Mouse (Mus musculus) forebrain, embryonic 12.5 days (tissue): ENCODE data around the gene Derl3. TPM values are rescaled to one million over a fixed set of nuclear protein-coding genes. Genes with fewer than 3 reads are reported as not detected.
A peak's percentile ranks its signal among the peaks of the same experiment; 100 is the strongest.

Experiments
- ATAC-seq: fragments of 200-750 bp; cut with Nextera tagmentation; 2 replicates; pipeline ENCODE4 v1.8.0; 2017; ENCODE audit warnings: moderate TSS enrichment; ENCODE audit not compliant: low FRiP score
- H3K27ac ChIP-seq: fragments of 300-500 bp; sonication (generic); 2 replicates; pipeline ENCODE4 v1.5.1; 2016; ENCODE audit warnings: mild to moderate bottlenecking
- H3K27me3 ChIP-seq: fragments of 300-500 bp; sonication (generic); 2 replicates; pipeline ENCODE4 v1.6.1; 2016; ENCODE audit warnings: mild to moderate bottlenecking
- H3K36me3 ChIP-seq: fragments of 300-500 bp; sonication (generic); replicated peaks from 2 replicates; pipeline ENCODE4 v1.6.1; 2016; ENCODE audit warnings: mild to moderate bottlenecking
- H3K4me1 ChIP-seq: fragments of 300-500 bp; sonication (generic); 2 replicates; pipeline ENCODE4 v1.6.1; 2016
- H3K4me2 ChIP-seq: fragments of 300-500 bp; sonication (generic); 2 replicates; pipeline ENCODE4 v1.6.1; 2016; ENCODE audit warnings: mild to moderate bottlenecking, moderate library complexity
- H3K4me3 ChIP-seq: fragments of 300-500 bp; sonication (generic); replicated peaks from 2 replicates; pipeline ENCODE4 v1.5.1; 2016; ENCODE audit warnings: mild to moderate bottlenecking
- H3K9ac ChIP-seq: fragments of 300-500 bp; sonication (generic); 2 replicates; pipeline ENCODE4 v1.6.1; 2016; ENCODE audit warnings: mild to moderate bottlenecking
- H3K9me3 ChIP-seq: fragments of 300-500 bp; sonication (generic); 2 replicates; pipeline ENCODE4 v1.6.1; 2016
- WGBS: fragments of 180-500 bp; shearing (Covaris S2); methylation state at CpG from one replicate; pipeline ENCODE4 v1.1.7; 2016; 5-methylcytosine and 5-hydroxymethylcytosine counted together
- polyA plus RNA-seq: library from polyadenylated mRNA; unstranded; fragments of >200 nt; fragmentation: Nextera tagmentation; extraction: Ambion mirVana; gene quantifications from 2 replicates; pipeline ENCODE4 v1.2.1, GENCODE M21; 2016

Derl3 gene
- polyA plus RNA-seq, 1 experiment from 2014 or later, result 3.1 TPM

DNA sequence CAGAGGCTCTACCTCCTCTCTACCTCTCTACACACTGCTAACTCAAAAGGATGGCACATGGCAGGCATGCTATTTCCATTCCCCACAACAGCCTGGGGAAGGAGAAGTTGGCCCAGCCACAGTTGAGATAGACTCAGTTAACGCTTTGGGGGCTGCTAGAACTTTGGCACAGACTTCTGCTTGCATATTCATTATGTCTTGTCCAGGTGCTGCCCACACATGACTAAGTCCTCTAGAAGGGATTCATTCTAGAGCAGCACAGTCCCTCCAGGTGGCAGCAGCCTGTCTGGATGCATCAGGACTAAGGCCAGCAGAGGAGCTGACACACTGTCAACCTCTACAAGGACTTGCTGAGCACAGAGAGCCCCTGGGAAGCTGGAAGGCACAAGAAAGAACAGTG is 3.0 kb downstream of the Derl3 start:
- H3K9me3 ChIP-seq, result no peaks in the 10 kb centered on the region
- H3K36me3 ChIP-seq, result peaks cover 70% of the 10 kb centered on the region
- H3K4me2 ChIP-seq, result no peak overlapping the region
- H3K27me3 ChIP-seq, result no peaks in the 10 kb centered on the region
- no peak overlapping the region for H3K9ac ChIP-seq
- H3K4me1 ChIP-seq, result peaks cover 12% of the 10 kb centered on the region
- ATAC-seq, result no peak
- H3K27ac ChIP-seq, result no peak overlapping the region
- H3K4me3 ChIP-seq, result no peak overlapping the region
- 93% methylated on average over 1 of the region's 1 CpGs for WGBS

GRCm38 (mm10) chr10:75897373-75897772 is 4.2 kb downstream of the Derl3 start:
- no peak for ATAC-seq
- WGBS, result 43% methylated on average over 6 of the region's 6 CpGs
- Histone ChIP-seq H3K4me2 (no peak overlapping the region), H3K4me3 (no peak overlapping the region), H3K27me3 (no peaks in the 10 kb centered on the region), H3K36me3 (peaks cover 82% of the 10 kb centered on the region), H3K9ac (no peak overlapping the region), H3K4me1 (peaks cover 12% of the 10 kb centered on the region), H3K9me3 (no peaks in the 10 kb centered on the region), H3K27ac (no peak overlapping the region)

DNA sequence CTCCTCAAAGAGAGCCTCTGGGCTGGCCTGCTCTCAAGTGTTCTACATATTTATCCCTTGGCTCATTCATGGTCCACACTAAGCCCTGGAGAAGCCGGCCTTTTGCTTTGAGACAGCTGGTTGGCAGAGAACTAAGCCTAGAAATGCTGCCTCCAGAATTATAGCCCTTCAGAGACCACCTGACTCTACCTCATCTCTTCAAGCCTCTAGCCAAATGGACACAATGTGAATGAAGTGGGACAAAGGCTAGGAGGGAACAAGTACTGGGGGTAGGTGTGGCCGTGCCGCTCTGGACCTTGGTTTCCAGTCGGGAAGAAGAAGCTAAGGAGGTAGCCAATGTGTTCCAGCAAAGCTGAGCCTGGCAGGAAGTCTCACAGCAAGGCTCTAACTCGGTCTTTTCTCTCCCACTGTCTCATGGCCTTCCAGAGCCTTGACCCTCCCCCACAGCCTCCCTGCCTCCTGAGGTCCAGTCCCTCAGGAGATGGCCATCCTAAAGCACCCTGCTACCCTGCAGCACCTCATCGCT is 4.9 kb downstream of the Derl3 start:
- Histone ChIP-seq H3K4me3 (no peak overlapping the region), H3K27ac (no peak overlapping the region), H3K36me3 (peaks cover 89% of the 10 kb centered on the region), H3K4me2 (no peak overlapping the region), H3K9me3 (no peaks in the 10 kb centered on the region), H3K27me3 (no peaks in the 10 kb centered on the region), H3K4me1 (peaks cover 10% of the 10 kb centered on the region), H3K9ac (no peak overlapping the region)
- 74% methylated on average over 6 of the region's 6 CpGs for WGBS
- ATAC-seq, result no peak

GRCm38 (mm10) chr10:75898846-75899245 is 5.6 kb downstream of the Derl3 start:
- Histone ChIP-seq H3K36me3 (peaks cover 94% of the 10 kb centered on the region), H3K27ac (no peak overlapping the region)

DNA sequence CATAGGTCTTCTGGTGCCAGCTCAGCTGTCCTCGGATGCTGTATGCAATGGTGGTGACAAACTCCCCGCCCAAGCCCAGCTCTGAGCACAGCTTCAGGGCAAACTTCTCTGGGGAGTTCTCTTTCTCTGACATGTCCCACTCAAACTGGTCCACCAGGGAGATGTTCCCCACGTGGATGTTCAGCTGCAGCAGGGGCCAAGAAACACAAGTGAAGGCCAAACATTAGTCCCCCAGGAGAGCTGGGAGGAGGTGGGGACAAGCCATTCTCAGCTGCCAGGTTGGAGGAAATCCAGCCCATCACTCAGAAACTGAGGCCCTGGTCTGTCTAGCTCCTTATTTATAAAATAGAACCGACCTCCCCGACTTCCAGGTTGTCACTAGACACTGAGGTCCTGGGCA is 11.2 kb downstream of the Derl3 start:
- H3K4me2 ChIP-seq, result no peak overlapping the region
- H3K27ac ChIP-seq, result no peak overlapping the region
- 95% methylated on average over 5 of the region's 5 CpGs for WGBS
- H3K36me3 ChIP-seq, result peaks cover 96% of the 10 kb centered on the region
- H3K4me1 ChIP-seq, result no peaks in the 10 kb centered on the region
- H3K9ac ChIP-seq, result no peak overlapping the region
- no peaks in the 10 kb centered on the region for H3K9me3 ChIP-seq
- no peak for ATAC-seq
- no peaks in the 10 kb centered on the region for H3K27me3 ChIP-seq
- H3K4me3 ChIP-seq, result no peak overlapping the region

More at GRCm38 (mm10) chr10:75898846-75899245, 5.6 kb downstream of the Derl3 start:
- no peak for ATAC-seq
- 73% methylated on average over 3 of the region's 3 CpGs for WGBS
- Histone ChIP-seq H3K27me3 (no peaks in the 10 kb centered on the region), H3K9me3 (no peaks in the 10 kb centered on the region), H3K4me2 (no peak overlapping the region), H3K9ac (no peak overlapping the region), H3K4me3 (no peak overlapping the region), H3K4me1 (peaks cover 3% of the 10 kb centered on the region)

DNA sequence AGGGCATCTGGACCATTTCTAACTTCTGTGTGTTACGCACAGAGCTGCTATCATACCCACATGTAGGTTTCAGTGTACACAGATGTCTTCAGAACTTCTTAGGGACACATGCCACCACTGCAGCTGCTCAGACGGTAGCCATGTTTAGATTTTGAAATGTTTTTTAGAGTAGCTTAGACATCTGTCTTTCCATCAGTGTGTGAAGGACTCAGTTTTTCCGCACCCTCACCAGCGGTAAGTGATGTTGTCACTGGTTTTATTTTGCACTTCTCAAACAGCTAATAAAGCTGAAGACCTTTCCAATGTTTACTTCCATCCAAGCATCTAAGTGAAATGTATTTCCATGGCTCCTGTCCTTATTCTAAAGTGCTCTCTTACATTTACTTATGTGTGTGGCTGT is 13.7 kb downstream of the Derl3 start:
- Histone ChIP-seq H3K9ac (no peak overlapping the region), H3K4me1 (no peaks in the 10 kb centered on the region), H3K27me3 (no peaks in the 10 kb centered on the region), H3K27ac (no peak overlapping the region), H3K9me3 (no peaks in the 10 kb centered on the region), H3K4me2 (no peak overlapping the region), H3K4me3 (no peak overlapping the region), H3K36me3 (peaks cover 94% of the 10 kb centered on the region)
- no peak for ATAC-seq
- 91% methylated on average over 4 of the region's 4 CpGs for WGBS

DNA sequence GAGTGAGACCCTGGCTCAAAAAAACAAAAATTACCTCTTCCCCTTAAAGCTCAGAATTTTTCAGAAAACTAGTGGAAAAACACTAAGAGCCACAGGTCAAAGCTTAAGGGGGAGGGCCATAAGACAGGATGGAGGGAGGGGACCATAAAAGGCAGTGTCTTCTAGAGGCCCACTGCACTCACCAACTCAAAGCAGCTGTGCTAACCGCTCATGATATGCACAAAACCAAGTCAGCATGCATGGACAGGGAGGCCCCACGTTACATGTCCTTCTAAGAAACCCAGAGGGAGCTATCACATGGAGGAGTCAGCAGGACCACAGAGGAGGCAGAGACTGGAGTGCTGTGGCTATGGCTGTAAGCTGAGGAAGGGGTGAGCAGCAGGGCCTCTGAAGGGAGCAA is 17.5 kb downstream of the Derl3 start:
- Histone ChIP-seq H3K27ac (no peak overlapping the region), H3K9ac (no peak overlapping the region), H3K27me3 (no peaks in the 10 kb centered on the region), H3K4me3 (no peak overlapping the region), H3K4me1 (no peaks in the 10 kb centered on the region), H3K4me2 (no peak overlapping the region), H3K36me3 (peaks cover 83% of the 10 kb centered on the region), H3K9me3 (no peaks in the 10 kb centered on the region)
- ATAC-seq, result no peak
- 86% methylated on average over 2 of the region's 2 CpGs for WGBS

- Histone ChIP-seq H3K27ac (no peak overlapping the region), H3K9ac (no peak overlapping the region), H3K4me2 (no peak overlapping the region), H3K4me3 (no peak overlapping the region), H3K27me3 (no peaks in the 10 kb centered on the region), H3K36me3 (peaks cover 80% of the 10 kb centered on the region), H3K9me3 (no peaks in the 10 kb centered on the region), H3K4me1 (peaks cover 2% of the 10 kb centered on the region)
- ATAC-seq, result no peak
- 79% methylated on average over 6 of the region's 6 CpGs for WGBS
Observed at GRCm38 (mm10) chr10:75913013-75913589, 19.9 kb downstream of the Derl3 start.

DNA sequence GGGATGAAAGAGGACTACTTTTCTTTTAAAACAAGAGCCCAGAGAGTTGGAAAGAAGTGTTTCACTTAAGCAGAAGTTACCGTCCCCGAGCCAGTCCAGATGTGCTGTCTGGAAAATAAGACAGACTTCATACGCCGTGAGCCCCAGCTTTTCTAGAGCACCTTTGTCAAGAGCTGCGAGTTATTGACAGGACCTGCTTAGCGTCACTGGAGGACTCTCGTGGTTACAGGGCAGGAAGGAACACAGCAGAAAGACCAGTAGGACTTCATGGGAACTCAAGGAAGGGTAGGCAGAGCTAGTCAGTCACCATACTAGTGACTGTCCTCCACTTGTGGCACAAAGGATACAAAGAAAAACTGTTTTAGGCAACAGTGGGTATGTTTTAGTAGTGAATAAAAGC is 22.3 kb downstream of the Derl3 start:
- no peak for ATAC-seq
- peaks cover 25% of the 10 kb centered on the region for H3K4me1 ChIP-seq
- no peak overlapping the region for H3K27ac ChIP-seq
- H3K36me3 ChIP-seq, result peaks cover 68% of the 10 kb centered on the region
- no peak overlapping the region for H3K4me2 ChIP-seq
- 92% methylated on average over 7 of the region's 7 CpGs for WGBS
- no peaks in the 10 kb centered on the region for H3K27me3 ChIP-seq
- no peak overlapping the region for H3K9ac ChIP-seq
- no peaks in the 10 kb centered on the region for H3K9me3 ChIP-seq
- H3K4me3 ChIP-seq, result no peak overlapping the region

DNA sequence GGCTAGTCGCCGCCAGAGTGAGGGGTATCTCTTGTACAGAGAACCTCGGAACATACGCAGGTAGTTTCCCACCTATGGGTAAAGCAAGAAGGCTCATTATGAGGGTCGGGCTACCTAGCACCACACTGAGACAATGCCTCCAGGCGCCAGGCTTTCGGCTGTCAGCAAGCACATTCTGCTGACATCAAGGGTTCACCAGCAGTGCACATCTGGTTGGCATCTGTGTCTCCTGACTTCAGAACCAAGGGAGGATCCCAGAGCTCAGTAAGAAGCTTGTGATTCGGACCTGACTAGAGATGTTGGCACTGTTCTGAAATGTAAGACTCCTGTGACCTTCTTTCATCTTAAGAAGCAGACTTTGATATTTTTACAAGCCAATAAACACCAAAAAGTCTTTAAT is 23.6 kb downstream of the Derl3 start:
- no peak overlapping the region for H3K9ac ChIP-seq
- no peak overlapping the region for H3K4me3 ChIP-seq
- no peaks in the 10 kb centered on the region for H3K9me3 ChIP-seq
- H3K27me3 ChIP-seq, result no peaks in the 10 kb centered on the region
- H3K27ac ChIP-seq, result no peak overlapping the region
- peaks cover 56% of the 10 kb centered on the region for H3K36me3 ChIP-seq
- ATAC-seq, result no peak
- WGBS, result 88% methylated on average over 8 of the region's 8 CpGs
- H3K4me2 ChIP-seq, result no peak overlapping the region
- peaks cover 28% of the 10 kb centered on the region for H3K4me1 ChIP-seq

- Histone ChIP-seq H3K4me2 (peak overlapping the region; percentile 0; the same call in 1 of the 2 replicates), H3K9me3 (no peaks in the 10 kb centered on the region), H3K9ac (no peak overlapping the region), H3K4me3 (no peak overlapping the region), H3K4me1 (peaks cover 39% of the 10 kb centered on the region), H3K27ac (no peak overlapping the region), H3K36me3 (peaks cover 48% of the 10 kb centered on the region), H3K27me3 (no peaks in the 10 kb centered on the region)
- ATAC-seq, result no peak
- 89% methylated on average over 5 of the region's 5 CpGs for WGBS
Observed at GRCm38 (mm10) chr10:75919026-75919425, 25.8 kb downstream of the Derl3 start.

DNA sequence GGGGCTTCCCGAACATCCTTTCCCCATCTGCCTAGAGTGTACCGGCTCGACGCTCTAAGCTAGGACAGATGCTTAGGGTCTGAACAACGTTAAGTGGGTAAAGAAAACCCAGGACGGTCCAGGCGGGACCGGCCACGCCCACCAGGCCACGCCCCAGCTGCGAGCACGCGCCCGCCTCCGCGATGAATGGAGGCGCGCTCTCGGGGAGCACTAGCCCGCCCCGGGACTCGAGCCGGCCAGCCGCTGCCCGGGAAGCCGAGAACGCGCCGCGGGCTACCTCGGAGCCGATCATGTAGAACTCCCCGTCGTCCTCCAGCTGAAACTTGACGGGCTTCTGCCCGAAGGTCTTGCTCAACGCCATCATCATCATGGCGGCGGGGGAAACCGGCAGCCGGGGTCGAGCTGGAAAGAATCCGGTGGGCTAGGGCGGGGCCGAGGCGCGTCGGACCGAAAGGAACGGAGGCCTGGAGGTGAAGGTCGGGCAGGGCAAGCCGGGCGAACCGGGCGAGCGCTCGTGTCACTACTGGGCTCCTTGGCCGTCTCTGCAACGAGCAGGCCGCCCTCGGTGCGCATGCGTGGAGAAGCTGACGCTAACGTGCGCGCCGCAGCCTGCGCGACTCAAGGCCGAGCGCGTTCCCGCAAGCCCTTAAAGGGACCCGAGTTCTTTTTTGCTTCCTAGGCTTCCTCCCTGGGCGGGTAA is 28.0 kb downstream of the Derl3 start, which contains the start of gene Smarcb1:
Gene Smarcb1, minus strand, starts transcription at position 592 of the 700 bp plus-strand sequence.
- H3K27ac ChIP-seq, result peak within 1 kb of the TSS; percentile 96
- WGBS, result under 1% methylated on average over 76 of the region's 76 CpGs
- H3K36me3 ChIP-seq, result peaks cover 36% of the 10 kb centered on the region
- peak; percentile 93 for ATAC-seq
- no peaks in the 10 kb centered on the region for H3K27me3 ChIP-seq
- H3K4me3 ChIP-seq, result peak within 1 kb of the TSS; percentile 85
- H3K9ac ChIP-seq, result peak within 1 kb of the TSS; percentile 98
- no peaks in the 10 kb centered on the region for H3K9me3 ChIP-seq
- H3K4me1 ChIP-seq, result peaks cover 39% of the 10 kb centered on the region
- peak within 1 kb of the TSS; percentile 80 for H3K4me2 ChIP-seq
